Mouse (Mus musculus) gastrocnemius, adult 8-10 months (tissue): ENCODE results near the gene Cyp4x1. TPM values are rescaled to one million over a fixed set of nuclear protein-coding genes. Genes with fewer than 3 reads are reported as not detected.

Source experiments
- DNase-seq, 2 experiments: peaks; one replicate each; pipeline ENCODE4 v3.0.0; 2022; ENCODE audit warnings: low spot score in 2 of 2
- total RNA-seq, 4 experiments: library from RNA; stranded (reverse); gene quantifications; 2 replicates each; pipeline ENCODE4 v1.2.4; 2022

The Cyp4x1 gene
- total RNA-seq, 4 experiments from 2014 or later, result not detected

- DNase-seq, result no peak
Measured at GRCm38 (mm10) chr4:115057674-115058316, 76.3 kb downstream of the Cyp4x1 start.

DNA sequence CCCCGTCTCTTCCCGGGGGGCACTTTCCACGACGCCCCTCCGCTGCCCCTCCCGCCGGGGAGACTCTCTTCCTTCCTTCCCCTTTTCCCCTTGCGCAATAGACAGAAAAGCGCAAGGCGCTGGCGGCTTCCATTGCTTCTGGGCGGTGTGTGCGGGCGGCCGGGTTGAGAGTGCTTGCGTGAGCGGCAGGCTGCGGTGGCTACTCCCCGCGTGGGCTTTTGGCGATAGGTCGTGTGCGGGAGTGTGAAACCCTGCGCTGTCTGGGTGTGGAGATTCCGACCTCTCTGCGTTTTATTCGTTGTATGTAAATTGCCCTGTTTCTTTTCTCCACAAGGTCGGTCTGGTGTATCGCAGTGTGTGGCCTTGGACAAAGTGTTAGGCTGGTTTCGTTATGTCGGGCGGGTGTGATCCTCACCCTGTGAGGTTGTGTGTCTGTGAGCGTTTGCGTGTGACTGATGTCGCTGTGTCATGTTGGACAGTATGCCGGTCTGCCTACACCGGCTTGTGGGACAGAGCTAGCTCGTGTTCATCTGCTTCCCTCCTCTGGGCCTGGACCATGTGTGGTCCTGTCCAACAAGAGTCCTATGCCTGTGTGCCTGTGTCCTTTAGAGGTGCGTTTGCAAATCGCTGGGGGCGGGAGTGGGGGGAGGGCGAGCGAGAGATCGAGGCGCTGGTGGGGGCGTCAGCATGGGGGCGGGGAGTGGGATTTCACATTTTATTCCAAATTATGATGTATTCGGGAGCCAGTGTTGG lies 77.0 kb downstream of the Cyp4x1 start:
- DNase-seq, result no peak

- no peak for DNase-seq
Measured at GRCm38 (mm10) chr4:115056371-115056920, 77.6 kb downstream of the Cyp4x1 start, which contains the start of gene Tal1. Tal1 (plus strand) TSS chr4:115056426.

Other genes starting within 250 kb of the Cyp4x1 start
- under 1 TPM in 3 of 4 experiments, not detected in 1; 0.10 to 0.29 (median 0.19) TPM for gene Foxd2, start 225.4 kb downstream of the Cyp4x1 start, total RNA-seq
- gene Foxe3, start 208.3 kb downstream of the Cyp4x1 start, total RNA-seq, result not detected
- gene Cmpk1, start 147.0 kb downstream of the Cyp4x1 start, total RNA-seq, result 10 to 100 TPM; 16.5 to 20.5 (median 18.4) TPM
- under 1 TPM in 2 of 4 experiments, not detected in 2; 0.10 to 0.18 TPM for gene Stil, start 134.1 kb downstream of the Cyp4x1 start, total RNA-seq
- gene Tal1, start 77.9 kb downstream of the Cyp4x1 start, total RNA-seq, result under 1 TPM; 0.56 to 0.76 (median 0.60) TPM
- gene Pdzk1ip1, start 45.6 kb downstream of the Cyp4x1 start, total RNA-seq, result not detected
- gene Cyp4a29, start 107.8 kb upstream of the Cyp4x1 start, total RNA-seq, result not detected
- gene Cyp4a12a, start 164.8 kb upstream of the Cyp4x1 start, total RNA-seq, result not detected